Mouse (Mus musculus) skeletal muscle tissue, adult 2 months (tissue): ENCODE results near the gene Uckl1.
A peak's percentile ranks its signal among the peaks of the same experiment; 100 is the strongest.

ENCODE experiments used
- DNase-seq: peaks from one replicate; pipeline ENCODE4 v3.0.0-alpha.2; 2012; ENCODE audit warnings: low read depth, low spot score

The Uckl1 gene

GRCm38 (mm10) chr2:181572921-181573920, 11.5 kb downstream of the Uckl1 start:
- no peak for DNase-seq

- DNase-seq = no peak
Measured at GRCm38 (mm10) chr2:181571941-181572670, 12.6 kb downstream of the Uckl1 start.

GRCm38 (mm10) chr2:181570921-181571595, 13.6 kb downstream of the Uckl1 start:
- DNase-seq = no peak

- no peak for DNase-seq
Measured at GRCm38 (mm10) chr2:181570375-181570774, 14.3 kb downstream of the Uckl1 start.

GRCm38 (mm10) chr2:181569856-181570255, 14.8 kb downstream of the Uckl1 start:
- DNase-seq = no peak

GRCm38 (mm10) chr2:181568272-181569008, 16.3 kb downstream of the Uckl1 start:
- DNase-seq = no peak

- DNase-seq = no peak
Measured at GRCm38 (mm10) chr2:181567338-181567737, 17.4 kb downstream of the Uckl1 start.

- no peak for DNase-seq
Measured at GRCm38 (mm10) chr2:181553772-181554171, 30.9 kb downstream of the Uckl1 start.

GRCm38 (mm10) chr2:181550233-181550632, 34.5 kb downstream of the Uckl1 start:
- peak; percentile 46 for DNase-seq

GRCm38 (mm10) chr2:181548682-181549081, 36.0 kb downstream of the Uckl1 start:
- DNase-seq = no peak

- no peak for DNase-seq
Measured at GRCm38 (mm10) chr2:181548227-181548626, 36.5 kb downstream of the Uckl1 start.

- DNase-seq = no peak
Measured at GRCm38 (mm10) chr2:181546142-181546541, 38.5 kb downstream of the Uckl1 start.

- DNase-seq = no peak
Measured at GRCm38 (mm10) chr2:181541761-181542380, 42.8 kb downstream of the Uckl1 start.

- DNase-seq = peak; percentile 55
Measured at GRCm38 (mm10) chr2:181537444-181538047, 47.1 kb downstream of the Uckl1 start.

- DNase-seq = no peak
Measured at GRCm38 (mm10) chr2:181536410-181536809, 48.3 kb downstream of the Uckl1 start.

- no peak for DNase-seq
Measured at GRCm38 (mm10) chr2:181532589-181532988, 52.1 kb downstream of the Uckl1 start.

GRCm38 (mm10) chr2:181529076-181529475, 55.6 kb downstream of the Uckl1 start:
- DNase-seq = no peak

- DNase-seq = no peak
Measured at GRCm38 (mm10) chr2:181525526-181525925, 59.2 kb downstream of the Uckl1 start.

GRCm38 (mm10) chr2:181522811-181523210, 61.9 kb downstream of the Uckl1 start:
- DNase-seq = no peak

- no peak for DNase-seq
Measured at GRCm38 (mm10) chr2:181521491-181521890, 63.2 kb downstream of the Uckl1 start.

- DNase-seq = no peak
Measured at GRCm38 (mm10) chr2:181520936-181521227, 63.8 kb downstream of the Uckl1 start.
